Mouse (Mus musculus) CD4-positive, CD25-positive, alpha-beta regulatory T cell (primary cell): ENCODE data around the gene E130309D02Rik. TPM values are rescaled to one million over a fixed set of nuclear protein-coding genes. Genes with fewer than 3 reads are reported as not detected.

ENCODE experiments used
- polyA plus RNA-seq: library from polyadenylated mRNA; unstranded; fragments of 100-300 nt; shearing (Covaris generic); gene quantifications from one replicate; pipeline ENCODE4 v1.2.1, GENCODE M21; 2017

E130309D02Rik gene
- 44.7 TPM for polyA plus RNA-seq

GRCm38 (mm10) chr5:143314730-143315513, at the start of gene E130309D02Rik:
Gene E130309D02Rik, minus strand, starts transcription at chr5:143315360.

DNA sequence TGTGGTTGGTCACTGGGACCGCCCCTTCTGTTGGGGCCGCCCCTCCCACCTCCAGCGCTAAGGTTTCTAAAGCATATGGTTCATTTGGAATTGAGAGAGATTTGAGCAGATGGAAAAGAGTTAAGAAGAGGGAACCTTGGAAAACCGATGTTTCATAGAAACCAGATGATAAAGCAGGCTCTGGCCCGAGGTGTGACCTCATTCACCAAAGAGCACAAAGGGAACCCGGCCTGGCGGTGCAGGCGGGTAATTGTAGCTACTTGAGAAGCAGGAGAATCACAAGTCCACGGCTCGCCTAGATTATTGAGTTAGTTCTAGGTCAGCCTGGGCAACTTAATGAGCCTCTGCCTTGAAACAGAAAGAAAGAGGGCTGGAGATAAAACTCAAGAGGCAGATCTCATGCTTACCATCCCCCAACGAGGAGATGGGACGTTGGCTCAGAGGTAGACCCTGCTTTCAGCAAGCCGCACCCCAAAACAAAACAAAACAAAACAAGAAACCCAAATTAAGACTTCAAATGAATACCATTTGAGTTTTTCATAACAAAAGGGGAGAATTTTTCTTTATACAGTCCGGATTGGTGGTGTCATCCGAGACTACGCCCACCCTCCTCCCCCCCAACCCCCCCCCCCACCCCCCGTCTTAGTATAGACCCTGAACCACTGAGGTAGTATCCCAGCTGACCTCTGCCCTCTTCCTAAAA, 41.7 kb upstream of the E130309D02Rik start, which contains the start of gene Grid2ip:
Grid2ip (plus strand) TSS at position 653 of the 703 bp plus-strand sequence.

DNA sequence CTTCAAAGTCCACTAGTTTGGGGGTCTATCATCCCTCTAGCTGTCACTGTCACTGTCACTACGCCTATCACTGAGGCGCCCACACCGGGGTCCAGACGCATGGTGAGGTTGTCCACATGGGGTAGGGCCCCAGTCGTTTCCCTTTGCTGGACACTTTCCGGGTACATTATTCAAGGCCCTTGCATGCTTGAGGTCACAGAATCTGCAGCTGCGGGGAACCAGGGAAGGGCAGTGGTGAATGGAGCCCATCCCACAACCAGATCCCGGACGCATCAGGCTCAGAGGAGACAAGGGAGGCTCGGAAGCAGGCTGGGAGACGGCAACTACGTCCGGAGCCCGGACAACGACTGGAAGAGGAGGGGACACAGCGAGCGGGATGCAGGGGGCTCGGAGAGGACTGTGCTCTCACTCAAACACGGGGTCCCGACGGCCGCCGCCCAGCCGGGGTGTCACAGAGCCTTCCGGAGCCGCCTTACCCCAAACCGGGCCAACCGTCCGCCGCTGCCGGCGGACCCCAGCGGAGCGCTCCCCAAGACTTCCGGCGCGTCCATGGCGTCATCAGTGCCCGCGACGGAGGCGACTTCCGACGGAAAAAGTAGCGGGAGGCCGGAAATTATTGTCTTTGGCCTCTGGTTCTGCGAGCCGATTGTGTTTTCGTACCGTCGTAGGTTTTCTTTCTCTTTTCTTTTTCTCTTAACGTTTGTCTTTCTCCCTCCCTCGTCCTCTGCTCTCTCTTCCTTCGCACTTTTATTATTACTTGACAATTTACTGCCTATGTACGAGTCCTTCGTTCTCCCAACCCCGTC, 13.7 kb upstream of the E130309D02Rik start, which contains the start of gene Zdhhc4:
Zdhhc4 (minus strand) TSS at position 567 of the 806 bp plus-strand sequence.

DNA sequence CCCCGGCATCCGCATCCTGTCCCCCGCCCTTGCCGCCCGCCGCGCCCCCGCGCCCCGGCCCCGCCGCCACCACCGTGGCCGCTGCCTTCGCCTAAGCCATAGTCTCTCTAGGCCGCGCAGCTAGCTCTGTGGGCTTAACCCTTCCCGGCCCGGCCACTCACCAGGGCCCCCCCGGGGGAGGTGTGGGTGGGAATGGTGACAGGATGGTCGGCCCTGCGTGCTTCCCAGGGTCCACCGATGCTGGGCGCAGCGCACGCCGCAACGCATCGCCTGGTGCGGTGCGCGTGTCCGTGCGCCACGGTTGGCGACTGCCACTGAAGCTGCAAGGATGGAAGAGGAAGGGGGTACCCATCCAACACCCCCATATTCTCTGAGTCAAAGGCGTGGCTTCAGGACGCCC, 21.8 kb downstream of the E130309D02Rik start, which contains the start of gene Zfp853:
Zfp853 (minus strand) TSS at position 220 of the 400 bp plus-strand sequence.

GRCm38 (mm10) chr5:143269363-143270150, 45.6 kb downstream of the E130309D02Rik start, which contains the start of gene Zfp316:
Gene Zfp316, minus strand, starts transcription at chr5:143270022.

Other genes starting within 250 kb of the E130309D02Rik start
- 48.8 TPM for gene Rnf216, start 202.4 kb downstream of the E130309D02Rik start, polyA plus RNA-seq
- gene Olfr718-ps1, start 167.8 kb downstream of the E130309D02Rik start, polyA plus RNA-seq: 0.05 TPM
- 16.0 TPM for gene Rbak, start 134.6 kb downstream of the E130309D02Rik start, polyA plus RNA-seq
- 0.20 TPM for gene Spdye4b, start 134.3 kb downstream of the E130309D02Rik start, polyA plus RNA-seq
- gene Spdye4a, start 88.5 kb downstream of the E130309D02Rik start, polyA plus RNA-seq: not detected
- 30.0 TPM for gene Zfp12, start 80.2 kb downstream of the E130309D02Rik start, polyA plus RNA-seq
- gene Zfp316, start 45.3 kb downstream of the E130309D02Rik start, polyA plus RNA-seq: 3.1 TPM
- not detected for gene Zfp853, start 21.7 kb downstream of the E130309D02Rik start, polyA plus RNA-seq
- 99.1 TPM for gene Zdhhc4, start 13.9 kb upstream of the E130309D02Rik start, polyA plus RNA-seq
- gene Grid2ip, start 42.0 kb upstream of the E130309D02Rik start, polyA plus RNA-seq: not detected
- 27.8 TPM for gene Kdelr2, start 88.5 kb upstream of the E130309D02Rik start, polyA plus RNA-seq
- gene Daglb, start 149.2 kb upstream of the E130309D02Rik start, polyA plus RNA-seq: 11.1 TPM
- gene Rac1, start 212.7 kb upstream of the E130309D02Rik start, polyA plus RNA-seq: 695 TPM